Mouse (Mus musculus) megakaryocyte, embryonic 14.5 days (primary cell): ENCODE measurements at regions not wholly inside any gene's neighbourhood (a gene's known extent, or its start where the extent isn't known, plus 50 kb on each side); places are given as distances from the start of the nearest gene placed in this dataset.
A peak's percentile ranks its signal among the peaks of the same experiment; 100 is the strongest.

Experiments
- H3K27me3 ChIP-seq: replicated peaks from 2 replicates; pipeline ENCODE3; 2012; ENCODE audit warnings: inconsistent platforms
- H3K36me3 ChIP-seq: replicated peaks from 2 replicates; pipeline ENCODE3; 2012; ENCODE audit warnings: low read length, inconsistent platforms, mixed read lengths
- H3K4me1 ChIP-seq: 2 replicates; pipeline ENCODE4 v1.6.1; 2012; ENCODE audit warnings: inconsistent platforms
- H3K4me3 ChIP-seq: replicated peaks from 2 replicates; pipeline ENCODE3; 2012; ENCODE audit warnings: moderate library complexity, mild to moderate bottlenecking, inconsistent platforms
- H3K9me3 ChIP-seq: 2 replicates; pipeline ENCODE4 v1.6.1; 2012; ENCODE audit warnings: inconsistent platforms
- FLI1 ChIP-seq: IDR thresholded peaks from 2 replicates; pipeline ENCODE4 v1.6.1; 2012; ENCODE audit warnings: low read length, inconsistent platforms, mixed read lengths
- GATA1 ChIP-seq: IDR thresholded peaks from 3 replicates; pipeline ENCODE4 v1.6.1; 2012; ENCODE audit warnings: mixed read lengths, low read length, inconsistent platforms, borderline replicate concordance

GRCm38 (mm10) chr3:38324663-38325062, 160.0 kb downstream of the Ankrd50 start:
- H3K36me3 ChIP-seq: no peaks in the 10 kb centered on the region
- H3K27me3 ChIP-seq: no peaks in the 10 kb centered on the region
- no peak overlapping the region for H3K4me3 ChIP-seq
- H3K9me3 ChIP-seq: no peaks in the 10 kb centered on the region; the same call in 1 of the 2 replicates
- TF ChIP-seq GATA1 (no peak), FLI1 (no peak)
- H3K4me1 ChIP-seq: no peaks in the 10 kb centered on the region

GRCm38 (mm10) chr3:38322426-38322825, 162.2 kb downstream of the Ankrd50 start:
- TF ChIP-seq GATA1 (no peak), FLI1 (no peak)
- Histone ChIP-seq H3K27me3 (no peaks in the 10 kb centered on the region), H3K4me3 (no peak overlapping the region), H3K4me1 (no peaks in the 10 kb centered on the region), H3K36me3 (no peaks in the 10 kb centered on the region), H3K9me3 (no peaks in the 10 kb centered on the region; the same call in 1 of the 2 replicates)

GRCm38 (mm10) chr3:38321620-38322019, 163.0 kb downstream of the Ankrd50 start:
- no peaks in the 10 kb centered on the region for H3K4me1 ChIP-seq
- H3K4me3 ChIP-seq: no peak overlapping the region
- no peaks in the 10 kb centered on the region; the same call in 1 of the 2 replicates for H3K9me3 ChIP-seq
- no peaks in the 10 kb centered on the region for H3K36me3 ChIP-seq
- peaks cover 2% of the 10 kb centered on the region for H3K27me3 ChIP-seq
- TF ChIP-seq FLI1 (no peak), GATA1 (no peak)

GRCm38 (mm10) chr3:38320998-38321397, 163.6 kb downstream of the Ankrd50 start:
- Histone ChIP-seq H3K36me3 (no peaks in the 10 kb centered on the region), H3K4me3 (no peak overlapping the region)
- no peak for TF ChIP-seq FLI1
- no peak for TF ChIP-seq GATA1

GRCm38 (mm10) chr3:38312834-38313233, 171.8 kb downstream of the Ankrd50 start:
- H3K9me3 ChIP-seq: no peaks in the 10 kb centered on the region
- H3K36me3 ChIP-seq: no peaks in the 10 kb centered on the region
- 0 out of 2 replicates have a peak, but pooled peaks cover 3% of the 10 kb centered on the region for H3K4me1 ChIP-seq
- no peak for TF ChIP-seq FLI1
- no peak for TF ChIP-seq GATA1
- no peak overlapping the region for H3K4me3 ChIP-seq
- peaks cover 2% of the 10 kb centered on the region for H3K27me3 ChIP-seq

More at GRCm38 (mm10) chr3:38320998-38321397, 163.6 kb downstream of the Ankrd50 start:
- Histone ChIP-seq H3K9me3 (no peaks in the 10 kb centered on the region; the same call in 1 of the 2 replicates), H3K4me1 (no peaks in the 10 kb centered on the region), H3K27me3 (peaks cover 2% of the 10 kb centered on the region)

GRCm38 (mm10) chr3:38312121-38312520, 172.5 kb downstream of the Ankrd50 start:
- Histone ChIP-seq H3K36me3 (no peaks in the 10 kb centered on the region), H3K4me1 (0 out of 2 replicates have a peak, but pooled peaks cover 3% of the 10 kb centered on the region), H3K9me3 (no peaks in the 10 kb centered on the region), H3K27me3 (peaks cover 2% of the 10 kb centered on the region), H3K4me3 (no peak overlapping the region)
- TF ChIP-seq FLI1 (no peak), GATA1 (no peak)

GRCm38 (mm10) chr3:38299898-38300751, 184.5 kb downstream of the Ankrd50 start:
- no peaks in the 10 kb centered on the region for H3K36me3 ChIP-seq
- peaks cover 17% of the 10 kb centered on the region for H3K4me1 ChIP-seq
- peaks cover 5% of the 10 kb centered on the region for H3K27me3 ChIP-seq
- no peaks in the 10 kb centered on the region for H3K9me3 ChIP-seq
- TF ChIP-seq FLI1: no peak
- TF ChIP-seq GATA1: no peak
- peak overlapping the region; percentile 9 for H3K4me3 ChIP-seq

- Histone ChIP-seq H3K4me3 (no peak overlapping the region), H3K9me3 (no peaks in the 10 kb centered on the region), H3K4me1 (peaks cover 17% of the 10 kb centered on the region), H3K27me3 (peaks cover 5% of the 10 kb centered on the region), H3K36me3 (no peaks in the 10 kb centered on the region)
- no peak for TF ChIP-seq GATA1
- TF ChIP-seq FLI1: no peak
These were observed 185.3 kb downstream of the Ankrd50 start for GRCm38 (mm10) chr3:38299236-38299897.

GRCm38 (mm10) chr3:38297499-38297898, 187.1 kb downstream of the Ankrd50 start:
- H3K36me3 ChIP-seq: no peaks in the 10 kb centered on the region
- TF ChIP-seq FLI1: no peak
- no peak for TF ChIP-seq GATA1
- no peaks in the 10 kb centered on the region for H3K9me3 ChIP-seq
- H3K27me3 ChIP-seq: peaks cover 5% of the 10 kb centered on the region
- no peak overlapping the region for H3K4me3 ChIP-seq
- H3K4me1 ChIP-seq: peaks cover 17% of the 10 kb centered on the region

- TF ChIP-seq FLI1 (no peak), GATA1 (no peak)
- Histone ChIP-seq H3K36me3 (no peaks in the 10 kb centered on the region), H3K4me3 (no peak overlapping the region), H3K9me3 (peaks cover 7% of the 10 kb centered on the region), H3K27me3 (peaks cover 16% of the 10 kb centered on the region), H3K4me1 (peaks cover 3% of the 10 kb centered on the region)
These were observed 195.6 kb downstream of the Ankrd50 start for GRCm38 (mm10) chr3:38289062-38289461.

GRCm38 (mm10) chr3:38283687-38284124, 200.9 kb downstream of the Ankrd50 start:
- H3K9me3 ChIP-seq: peaks cover 7% of the 10 kb centered on the region
- H3K27me3 ChIP-seq: peaks cover 27% of the 10 kb centered on the region
- peaks cover 15% of the 10 kb centered on the region for H3K4me1 ChIP-seq
- H3K4me3 ChIP-seq: peak overlapping the region; percentile 79
- TF ChIP-seq GATA1 (no peak), FLI1 (no peak)
- H3K36me3 ChIP-seq: no peaks in the 10 kb centered on the region
